Mouse (Mus musculus) thymus, adult 2 months (tissue): ENCODE results near the gene Polg.

Experiments used
- CTCF ChIP-seq: fragments of 200-500 bp; IDR thresholded peaks from 2 replicates; pipeline ENCODE4 v1.5.1; 2012; ENCODE audit warnings: mild to moderate bottlenecking, control low read depth, low read length, moderate library complexity, borderline replicate concordance; ENCODE audit not compliant: control insufficient read depth, poor library complexity, insufficient read depth; ENCODE audit errors: extremely low read depth
- POLR2A ChIP-seq: fragments of 200-500 bp; IDR thresholded peaks from 2 replicates; pipeline ENCODE4 v1.6.1; 2012; ENCODE audit warnings: mild to moderate bottlenecking, low read length, control low read depth, moderate library complexity; ENCODE audit not compliant: control insufficient read depth, poor library complexity, insufficient read depth; ENCODE audit errors: extremely low read depth

DNA sequence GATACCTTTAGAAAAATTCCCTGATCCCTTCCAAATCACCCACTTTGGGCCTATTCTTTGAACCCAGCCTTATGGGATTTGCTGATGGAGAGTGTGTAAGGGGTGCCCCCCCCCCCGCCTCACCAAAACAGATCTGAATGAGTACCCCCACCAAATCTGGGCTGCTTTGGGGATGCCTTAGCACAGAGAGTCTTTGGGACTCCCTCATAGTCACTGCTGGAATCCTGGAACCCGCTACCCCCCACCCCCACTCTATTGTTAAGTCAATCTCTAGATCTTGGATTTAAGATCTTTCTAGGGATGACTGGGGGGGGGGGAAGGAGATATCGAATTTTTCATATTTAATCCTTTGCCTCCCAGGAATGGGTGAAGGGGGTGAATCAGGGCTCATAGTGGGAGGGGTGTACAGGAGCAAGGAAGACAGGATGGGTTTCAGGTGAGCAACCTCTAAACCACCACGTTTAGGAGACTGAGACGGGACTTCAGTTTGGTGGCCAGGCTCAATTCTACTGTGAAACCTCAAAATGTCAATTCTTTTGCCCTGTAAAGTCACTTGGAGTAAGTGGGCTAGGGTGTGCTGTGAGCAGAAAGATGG is 37.6 kb upstream of the Polg start:
- TF ChIP-seq CTCF (no peak), POLR2A (no peak)
